Mouse (Mus musculus): ENCODE results near the gene Aldh3b1. TPM values are rescaled to one million over a fixed set of nuclear protein-coding genes. Genes with fewer than 3 reads are reported as not detected.

The Aldh3b1 gene
- polyA plus RNA-seq, 1 experiment from 2014 or later: 16.1 TPM

GRCm38 (mm10) chr19:3946715-3947114 lies 17.1 kb upstream of the Aldh3b1 start:
- peak; percentile 52 for ATAC-seq
- Histone ChIP-seq H3K4me1 (replicated peaks; ENCODE audit: control insufficient read depth, insufficient read depth, low read length) (0 out of 2 replicates have a peak, but pooled peaks cover 3% of the 10 kb centered on the region), H3K9ac (ENCODE audit: low read depth, low read length) (no peak overlapping the region), H3K36me3 (ENCODE audit: control insufficient read depth, insufficient read depth) (peaks cover 23% of the 10 kb centered on the region), H3K4me2 (replicated peaks; ENCODE audit: low read depth) (no peak overlapping the region), H3K4me3 (ENCODE audit: low read depth, low read length) (no peak overlapping the region), H3K27ac (ENCODE audit: low read depth, low read length) (no peak overlapping the region), H3K9me3 (ENCODE audit: control insufficient read depth) (no peaks in the 10 kb centered on the region), H3K27me3 (replicated peaks; ENCODE audit: control insufficient read depth, insufficient read depth, low read length) (no peaks in the 10 kb centered on the region)
- TF ChIP-seq CTCF (IDR thresholded peaks at IDR 0.05; ENCODE audit: low read depth): peak; percentile 98
- WGBS: 18% methylated on average over 2 of the region's 2 CpGs

DNA sequence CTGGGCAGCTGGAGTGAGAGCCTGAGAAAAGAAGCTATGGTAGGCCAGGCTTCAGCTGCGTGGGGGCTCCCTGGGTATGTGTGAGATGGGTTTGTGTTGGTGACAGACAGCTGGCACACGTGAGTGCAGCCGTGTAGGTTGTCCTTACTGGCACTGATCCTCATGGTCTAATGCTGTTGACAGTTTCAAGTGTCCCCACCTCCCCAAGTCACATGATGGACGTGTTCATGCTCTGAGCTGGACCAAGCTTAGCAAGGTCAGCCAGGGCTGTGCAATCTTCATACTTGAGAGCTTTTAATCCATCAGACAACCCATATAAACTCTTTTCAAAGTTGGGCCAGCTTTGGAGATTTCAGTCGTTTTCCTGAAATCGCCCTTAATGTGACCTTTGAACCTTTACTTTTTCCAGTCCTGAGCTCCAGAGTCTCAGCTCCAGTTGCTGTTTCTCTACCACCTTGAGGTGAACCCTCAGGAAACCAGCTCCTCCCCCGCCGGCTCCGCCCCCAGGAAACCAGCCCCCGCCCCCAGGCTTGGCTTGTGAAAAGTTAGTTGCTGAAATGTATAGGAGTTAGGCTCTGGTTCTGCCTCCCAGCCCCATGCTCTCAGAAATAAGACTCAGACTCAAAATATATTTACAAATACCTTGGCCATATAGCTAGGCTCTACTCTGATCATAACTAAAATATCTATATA lies 16.4 kb upstream of the Aldh3b1 start:
- no peak for ATAC-seq
- Histone ChIP-seq H3K36me3 (ENCODE audit: control insufficient read depth, insufficient read depth) (peaks cover 23% of the 10 kb centered on the region), H3K27me3 (replicated peaks; ENCODE audit: control insufficient read depth, insufficient read depth, low read length) (no peaks in the 10 kb centered on the region), H3K9ac (ENCODE audit: low read depth, low read length) (no peak overlapping the region), H3K9me3 (ENCODE audit: control insufficient read depth) (no peaks in the 10 kb centered on the region), H3K4me1 (replicated peaks; ENCODE audit: control insufficient read depth, insufficient read depth, low read length) (0 out of 2 replicates have a peak, but pooled peaks cover 3% of the 10 kb centered on the region), H3K27ac (ENCODE audit: low read depth, low read length) (no peak overlapping the region), H3K4me3 (ENCODE audit: low read depth, low read length) (no peak overlapping the region), H3K4me2 (replicated peaks; ENCODE audit: low read depth) (no peak overlapping the region)
- TF ChIP-seq CTCF (IDR thresholded peaks at IDR 0.05; ENCODE audit: low read depth): no peak
- 31% methylated on average over 10 of the region's 10 CpGs for WGBS

- Histone ChIP-seq H3K9ac (ENCODE audit: low read depth, low read length) (no peak overlapping the region), H3K4me1 (replicated peaks; ENCODE audit: control insufficient read depth, insufficient read depth, low read length) (0 out of 2 replicates have a peak, but pooled peaks cover 3% of the 10 kb centered on the region), H3K4me3 (ENCODE audit: low read depth, low read length) (no peak overlapping the region; the same call in 1 of the 2 replicates), H3K4me2 (replicated peaks; ENCODE audit: low read depth) (peak overlapping the region; percentile 43), H3K9me3 (ENCODE audit: control insufficient read depth) (no peaks in the 10 kb centered on the region), H3K27ac (ENCODE audit: low read depth, low read length) (no peak overlapping the region), H3K27me3 (replicated peaks; ENCODE audit: control insufficient read depth, insufficient read depth, low read length) (no peaks in the 10 kb centered on the region), H3K36me3 (ENCODE audit: control insufficient read depth, insufficient read depth) (peaks cover 11% of the 10 kb centered on the region; the same call in 1 of the 2 replicates)
- TF ChIP-seq CTCF (IDR thresholded peaks at IDR 0.05; ENCODE audit: low read depth): peak; percentile 23; the same call in 1 of the 2 replicates
- WGBS: 18% methylated on average over 27 of the region's 27 CpGs
- ATAC-seq: peak; percentile 66
Measured at GRCm38 (mm10) chr19:3942986-3943735, 13.6 kb upstream of the Aldh3b1 start.

DNA sequence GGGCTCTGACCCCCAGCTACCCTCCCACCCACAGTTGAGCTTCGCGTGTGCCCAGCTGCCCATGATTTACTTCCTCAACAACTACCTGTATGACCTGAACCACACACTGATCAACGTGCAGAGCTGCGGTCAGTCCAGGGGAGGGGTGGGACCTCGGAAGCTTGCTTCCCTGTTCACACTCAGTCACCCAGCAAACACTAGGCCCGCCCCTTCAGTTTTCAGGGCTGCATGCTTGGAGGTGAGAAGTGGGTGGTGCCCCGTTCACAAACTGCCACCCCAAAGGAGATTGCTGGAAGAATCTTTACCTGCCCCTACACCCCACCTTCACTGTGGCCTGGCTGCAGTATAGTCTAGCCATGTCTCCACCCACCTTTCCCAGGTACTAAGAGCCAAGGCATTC lies 12.7 kb upstream of the Aldh3b1 start:
- 71% methylated on average over 7 of the region's 7 CpGs for WGBS
- Histone ChIP-seq H3K9ac (ENCODE audit: low read depth, low read length) (no peak overlapping the region), H3K4me1 (replicated peaks; ENCODE audit: control insufficient read depth, insufficient read depth, low read length) (0 out of 2 replicates have a peak, but pooled peaks cover 3% of the 10 kb centered on the region), H3K4me3 (ENCODE audit: low read depth, low read length) (no peak overlapping the region), H3K27ac (ENCODE audit: low read depth, low read length) (no peak overlapping the region), H3K36me3 (ENCODE audit: control insufficient read depth, insufficient read depth) (0 out of 2 replicates have a peak, but pooled peaks cover 4% of the 10 kb centered on the region), H3K27me3 (replicated peaks; ENCODE audit: control insufficient read depth, insufficient read depth, low read length) (no peaks in the 10 kb centered on the region), H3K4me2 (replicated peaks; ENCODE audit: low read depth) (no peak overlapping the region), H3K9me3 (ENCODE audit: control insufficient read depth) (no peaks in the 10 kb centered on the region)
- no peak for ATAC-seq
- TF ChIP-seq CTCF (IDR thresholded peaks at IDR 0.05; ENCODE audit: low read depth): no peak

- H3K27ac ChIP-seq (ENCODE audit: low read depth, low read length): peak overlapping the region; percentile 70; the same call in 1 of the 2 replicates
- 12% methylated on average over 22 of the region's 22 CpGs for WGBS
Measured at GRCm38 (mm10) chr19:3935896-3936850, 6.6 kb upstream of the Aldh3b1 start.

More at GRCm38 (mm10) chr19:3935896-3936850, 6.6 kb upstream of the Aldh3b1 start:
- Histone ChIP-seq H3K4me3 (ENCODE audit: low read depth, low read length) (peak overlapping the region; percentile 64), H3K4me2 (replicated peaks; ENCODE audit: low read depth) (peak overlapping the region; percentile 93), H3K4me1 (replicated peaks; ENCODE audit: control insufficient read depth, insufficient read depth, low read length) (no peaks in the 10 kb centered on the region), H3K27me3 (replicated peaks; ENCODE audit: control insufficient read depth, insufficient read depth, low read length) (no peaks in the 10 kb centered on the region), H3K36me3 (ENCODE audit: control insufficient read depth, insufficient read depth) (no peaks in the 10 kb centered on the region), H3K9me3 (ENCODE audit: control insufficient read depth) (no peaks in the 10 kb centered on the region), H3K9ac (ENCODE audit: low read depth, low read length) (peak overlapping the region; percentile 58)
- TF ChIP-seq CTCF (IDR thresholded peaks at IDR 0.05; ENCODE audit: low read depth): no peak
- peak; percentile 63 for ATAC-seq
